Mouse (Mus musculus): ENCODE data around the gene BC025920.

GRCm38 (mm10) chr10:81599630-81600029, 6.4 kb upstream of the BC025920 start:
- TF ChIP-seq CTCF (IDR thresholded peaks at IDR 0.05; ENCODE audit: low read depth, low read length) = no peak
- no peak for TF ChIP-seq POLR2A (IDR thresholded peaks at IDR 0.05; ENCODE audit: extremely low read depth, insufficient read depth, low read length)

Data from liver, adult 2 months (tissue).